Mouse (Mus musculus): ENCODE measurements around the gene Masp2.

- TF ChIP-seq POLR2A (IDR thresholded peaks at IDR 0.05; ENCODE audit: insufficient read depth, low read length) (no peak), CTCF (IDR thresholded peaks at IDR 0.05; ENCODE audit: low read depth, low read length) (no peak), EP300 (IDR thresholded peaks at IDR 0.05; ENCODE audit: insufficient read depth, low read depth, low read length) (no peak)
Measured at GRCm38 (mm10) chr4:148593996-148594395, 8.4 kb upstream of the Masp2 start.
